Mouse (Mus musculus) heart, embryonic 14.5 days (tissue): ENCODE results near the gene Col6a4. TPM values are rescaled to one million over a fixed set of nuclear protein-coding genes. Genes with fewer than 3 reads are reported as not detected.

ENCODE experiments used
- ATAC-seq: fragments of 200-750 bp; cut with Nextera tagmentation; 2 replicates; pipeline ENCODE4 v1.8.0; 2017; ENCODE audit warnings: low read depth, moderate TSS enrichment; ENCODE audit not compliant: insufficient number of reproducible peaks, insufficient read depth, low FRiP score
- H3K27ac ChIP-seq, 2 experiments: fragments of 200-500 bp in 1 of 2; fragments of 300-500 bp in 1 of 2; sonication (generic) in 1 of 2; replicated peaks in 1 of 2; 2 replicates each; pipeline ENCODE4 v1.5.1; 2012 to 2014; ENCODE audit warnings: low read depth in 2 of 2, low read length in 2 of 2, control low read depth in 1 of 2, mild to moderate bottlenecking in 1 of 2, mixed read lengths in 1 of 2; ENCODE audit not compliant: control insufficient read depth in 1 of 2, insufficient read depth in 1 of 2
- H3K27me3 ChIP-seq: fragments of 300-500 bp; sonication (generic); 2 replicates; pipeline ENCODE4 v1.6.1; 2014; ENCODE audit warnings: mild to moderate bottlenecking, low read length, control low read depth; ENCODE audit not compliant: control insufficient read depth, insufficient read depth
- H3K36me3 ChIP-seq: fragments of 300-500 bp; sonication (generic); 2 replicates; pipeline ENCODE4 v1.6.1; 2014; ENCODE audit warnings: mild to moderate bottlenecking, control low read depth, low read length, mixed read lengths; ENCODE audit not compliant: control insufficient read depth, insufficient read depth
- H3K4me1 ChIP-seq, 2 experiments: fragments of 200-500 bp in 1 of 2; fragments of 300-500 bp in 1 of 2; sonication (generic) in 1 of 2; 2 replicates each; pipeline ENCODE4 v1.6.1; 2012 to 2014; ENCODE audit warnings: low read length in 2 of 2, control low read depth in 1 of 2, mixed read lengths in 1 of 2; ENCODE audit not compliant: control insufficient read depth in 2 of 2, insufficient read depth in 2 of 2
- H3K4me2 ChIP-seq: fragments of 300-500 bp; sonication (generic); 2 replicates; pipeline ENCODE4 v1.6.1; 2014; ENCODE audit warnings: mild to moderate bottlenecking, low read length
- H3K4me3 ChIP-seq, 2 experiments: fragments of 200-500 bp in 1 of 2; fragments of 300-500 bp in 1 of 2; sonication (generic) in 1 of 2; 2 replicates each; pipeline ENCODE4 v1.5.1; 2012 to 2014; ENCODE audit warnings: low read length in 2 of 2, mild to moderate bottlenecking in 2 of 2, control low read depth in 1 of 2, low read depth in 1 of 2, moderate library complexity in 1 of 2; ENCODE audit not compliant: control insufficient read depth in 1 of 2, insufficient read depth in 1 of 2
- H3K9ac ChIP-seq: fragments of 300-500 bp; sonication (generic); 2 replicates; pipeline ENCODE4 v1.6.1; 2014; ENCODE audit warnings: mild to moderate bottlenecking, low read length
- H3K9me3 ChIP-seq: fragments of 300-500 bp; sonication (generic); 2 replicates; pipeline ENCODE4 v1.6.1; 2016; ENCODE audit warnings: low read length, control low read depth; ENCODE audit not compliant: control insufficient read depth
- WGBS: fragments of 180-500 bp; shearing (Covaris S2); extraction: QIAGEN DNeasy Blood & Tissue Kit; methylation state at CpG from one replicate; pipeline ENCODE4 v1.1.7; 2014; 5-methylcytosine and 5-hydroxymethylcytosine counted together
- polyA plus RNA-seq: library from polyadenylated mRNA; unstranded; fragments of >200 nt; fragmentation: Nextera tagmentation; extraction: Ambion mirVana; gene quantifications from 2 replicates; pipeline ENCODE4 v1.2.1, GENCODE M21; 2014

Gene Col6a4
- polyA plus RNA-seq, 1 experiment from 2014 or later, result not detected

- no peak overlapping the region for H3K4me2 ChIP-seq
- H3K9me3 ChIP-seq, result no peaks in the 10 kb centered on the region
- no peaks in the 10 kb centered on the region; a peak in 1 of 4 replicates for H3K4me1 ChIP-seq
- H3K36me3 ChIP-seq, result no peaks in the 10 kb centered on the region
- 62% methylated on average over 5 of the region's 5 CpGs for WGBS
- no peak overlapping the region for H3K27ac ChIP-seq
- no peak overlapping the region for H3K4me3 ChIP-seq
- no peak overlapping the region for H3K9ac ChIP-seq
- H3K27me3 ChIP-seq, result 0 out of 2 replicates have a peak, but pooled peaks cover 5% of the 10 kb centered on the region
- ATAC-seq, result no peak
These were observed 4.6 kb upstream of the Col6a4 start for GRCm38 (mm10) chr9:106101166-106101565.

GRCm38 (mm10) chr9:106100262-106100661 lies 3.7 kb upstream of the Col6a4 start:
- no peak overlapping the region for H3K27ac ChIP-seq
- H3K36me3 ChIP-seq, result no peaks in the 10 kb centered on the region
- WGBS, result 54% methylated on average over 9 of the region's 9 CpGs
- no peak overlapping the region for H3K4me3 ChIP-seq
- H3K4me1 ChIP-seq, result no peaks in the 10 kb centered on the region; a peak in 1 of 4 replicates
- 0 out of 2 replicates have a peak, but pooled peaks cover 5% of the 10 kb centered on the region for H3K27me3 ChIP-seq
- H3K9me3 ChIP-seq, result no peaks in the 10 kb centered on the region
- no peak for ATAC-seq
- H3K9ac ChIP-seq, result no peak overlapping the region
- no peak overlapping the region for H3K4me2 ChIP-seq

- Histone ChIP-seq H3K27ac (no peak overlapping the region), H3K4me2 (peak overlapping the region; percentile 31), H3K9ac (no peak overlapping the region), H3K4me3 (no peak overlapping the region), H3K9me3 (no peaks in the 10 kb centered on the region), H3K27me3 (0 out of 2 replicates have a peak, but pooled peaks cover 5% of the 10 kb centered on the region), H3K36me3 (no peaks in the 10 kb centered on the region), H3K4me1 (no peaks in the 10 kb centered on the region; a peak in 1 of 4 replicates)
- 69% methylated on average over 22 of the region's 22 CpGs for WGBS
- ATAC-seq, result no peak
These were observed 2.9 kb upstream of the Col6a4 start for GRCm38 (mm10) chr9:106099379-106100021.

GRCm38 (mm10) chr9:106081528-106081927 lies 15.1 kb downstream of the Col6a4 start:
- Histone ChIP-seq H3K4me3 (no peak overlapping the region), H3K9me3 (no peaks in the 10 kb centered on the region), H3K4me2 (no peak overlapping the region), H3K9ac (no peak overlapping the region), H3K36me3 (no peaks in the 10 kb centered on the region), H3K27ac (no peak overlapping the region), H3K4me1 (no peaks in the 10 kb centered on the region), H3K27me3 (no peaks in the 10 kb centered on the region)
- no peak for ATAC-seq
- 73% methylated on average over 5 of the region's 5 CpGs for WGBS

- Histone ChIP-seq H3K4me1 (no peaks in the 10 kb centered on the region), H3K36me3 (no peaks in the 10 kb centered on the region), H3K4me2 (no peak overlapping the region), H3K9ac (no peak overlapping the region), H3K9me3 (no peaks in the 10 kb centered on the region), H3K27ac (no peak overlapping the region), H3K4me3 (no peak overlapping the region), H3K27me3 (no peaks in the 10 kb centered on the region)
- no peak for ATAC-seq
- WGBS, result 52% methylated on average over 12 of the region's 12 CpGs
These were observed 16.1 kb downstream of the Col6a4 start for GRCm38 (mm10) chr9:106080261-106081033.

- no peaks in the 10 kb centered on the region for H3K9me3 ChIP-seq
- WGBS, result 63% methylated on average over 3 of the region's 3 CpGs
- no peaks in the 10 kb centered on the region for H3K4me1 ChIP-seq
- H3K27me3 ChIP-seq, result no peaks in the 10 kb centered on the region
- ATAC-seq, result no peak
- H3K4me3 ChIP-seq, result no peak overlapping the region
- no peak overlapping the region for H3K9ac ChIP-seq
- no peak overlapping the region for H3K4me2 ChIP-seq
- no peak overlapping the region for H3K27ac ChIP-seq
- no peaks in the 10 kb centered on the region for H3K36me3 ChIP-seq
These were observed 18.6 kb downstream of the Col6a4 start for GRCm38 (mm10) chr9:106077953-106078352.

GRCm38 (mm10) chr9:106076234-106076633 lies 20.3 kb downstream of the Col6a4 start:
- ATAC-seq, result no peak
- Histone ChIP-seq H3K4me3 (no peak overlapping the region), H3K36me3 (no peaks in the 10 kb centered on the region), H3K4me1 (no peaks in the 10 kb centered on the region), H3K9me3 (no peaks in the 10 kb centered on the region), H3K27ac (no peak overlapping the region), H3K27me3 (no peaks in the 10 kb centered on the region), H3K9ac (no peak overlapping the region), H3K4me2 (no peak overlapping the region)
- 64% methylated on average over 5 of the region's 5 CpGs for WGBS
